Mouse (Mus musculus) forebrain, embryonic 16.5 days (tissue): ENCODE results near the gene Iqcf6. TPM values are rescaled to one million over a fixed set of nuclear protein-coding genes. Genes with fewer than 3 reads are reported as not detected.
"Not testable (repeated sequence)": the region's sequence is repeated elsewhere in the genome, so short reads cannot be mapped to it uniquely, and the experiment has no call there.

Source experiments
- ATAC-seq: fragments of 200-750 bp; cut with Nextera tagmentation; 2 replicates; pipeline ENCODE4 v1.8.0; 2017; ENCODE audit warnings: mild to moderate bottlenecking, moderate library complexity
- H3K27ac ChIP-seq: fragments of 300-500 bp; sonication (generic); 2 replicates; pipeline ENCODE4 v1.5.1; 2014; ENCODE audit warnings: low read length, control low read depth
- H3K27me3 ChIP-seq: fragments of 300-500 bp; sonication (generic); replicated peaks from 2 replicates; pipeline ENCODE4 v1.6.1; 2014; ENCODE audit warnings: low read length; ENCODE audit not compliant: control insufficient read depth, insufficient read depth
- H3K36me3 ChIP-seq: fragments of 300-500 bp; sonication (generic); 2 replicates; pipeline ENCODE4 v1.6.1; 2014; ENCODE audit not compliant: control insufficient read depth, insufficient read depth
- H3K4me1 ChIP-seq: fragments of 300-500 bp; sonication (generic); replicated peaks from 2 replicates; pipeline ENCODE4 v1.6.1; 2014; ENCODE audit warnings: low read length; ENCODE audit not compliant: control insufficient read depth, insufficient read depth
- H3K4me2 ChIP-seq: fragments of 300-500 bp; sonication (generic); 2 replicates; pipeline ENCODE4 v1.6.1; 2014; ENCODE audit warnings: mild to moderate bottlenecking, low read length, control low read depth
- H3K4me3 ChIP-seq: fragments of 300-500 bp; sonication (generic); replicated peaks from 2 replicates; pipeline ENCODE4 v1.5.1; 2014; ENCODE audit warnings: mild to moderate bottlenecking, low read length, control low read depth
- H3K9ac ChIP-seq: fragments of 300-500 bp; sonication (generic); replicated peaks from 2 replicates; pipeline ENCODE4 v1.6.1; 2014; ENCODE audit warnings: low read depth, low read length, control low read depth
- H3K9me3 ChIP-seq: fragments of 300-500 bp; sonication (generic); 2 replicates; pipeline ENCODE4 v1.6.1; 2016; ENCODE audit warnings: low read length; ENCODE audit not compliant: control insufficient read depth
- WGBS: fragments of 180-500 bp; shearing (Covaris S2); extraction: QIAGEN DNeasy Blood & Tissue Kit; methylation state at CpG from one replicate; pipeline ENCODE4 v1.1.7; 2014; 5-methylcytosine and 5-hydroxymethylcytosine counted together
- polyA plus RNA-seq: library from polyadenylated mRNA; unstranded; fragments of >200 nt; fragmentation: Nextera tagmentation; extraction: Ambion mirVana; gene quantifications from 2 replicates; pipeline ENCODE4 v1.2.1, GENCODE M21; 2015

The Iqcf6 gene
- polyA plus RNA-seq = not detected in 2 replicates

DNA sequence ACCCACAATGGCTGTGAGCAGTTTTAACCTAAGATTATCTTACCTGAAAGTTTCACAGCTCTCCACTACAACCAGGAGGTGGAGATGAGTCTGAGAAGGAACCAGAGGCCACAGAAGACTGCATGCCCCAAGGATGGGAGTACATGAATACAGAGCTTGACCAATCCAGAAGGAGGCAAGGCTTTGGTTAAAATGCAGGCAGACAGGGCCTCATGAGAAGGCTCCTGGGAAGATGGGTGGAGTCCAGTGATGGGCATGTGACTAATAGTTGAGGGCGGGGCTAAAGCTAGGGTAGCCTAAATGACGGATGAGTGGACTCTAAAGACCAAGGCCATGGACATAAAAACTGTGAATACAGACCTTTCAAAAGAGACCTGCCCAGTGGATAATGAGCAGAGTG lies at the start of gene Iqcf6:
TSS of gene Iqcf6 (plus strand) at position 301 of the 400 bp plus-strand sequence.
- Histone ChIP-seq H3K4me1 (no peaks in the 10 kb centered on the region), H3K9ac (no peak within 1 kb of the TSS), H3K4me3 (no peak within 1 kb of the TSS), H3K27ac (no peak within 1 kb of the TSS), H3K36me3 (no peaks in the 10 kb centered on the region), H3K9me3 (no peaks in the 10 kb centered on the region), H3K4me2 (no peak within 1 kb of the TSS), H3K27me3 (no peaks in the 10 kb centered on the region)
- WGBS = 69% methylated on average over 2 of the region's 2 CpGs
- no peak for ATAC-seq

DNA sequence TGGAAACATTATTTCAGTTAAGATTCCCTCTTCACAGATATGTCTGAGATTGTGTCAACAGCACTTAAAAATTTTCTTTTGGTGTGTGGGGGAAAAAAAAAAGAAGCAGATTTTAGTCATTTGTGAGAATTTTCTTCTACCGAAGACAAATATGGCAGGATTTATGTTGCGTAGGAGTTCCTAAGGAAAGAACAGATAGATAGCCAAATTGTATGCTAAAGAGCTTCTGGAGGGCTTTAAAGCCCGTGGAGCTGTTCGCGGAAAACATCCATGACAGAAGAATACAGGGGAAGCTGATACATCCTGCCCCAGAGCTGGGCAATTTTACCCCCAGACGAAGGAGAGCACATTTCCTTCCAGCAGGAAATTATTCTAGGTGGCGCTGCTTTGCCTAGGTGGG lies 46.4 kb upstream of the Iqcf6 start:
- no peak for ATAC-seq
- no peak overlapping the region for H3K4me3 ChIP-seq
- H3K4me1 ChIP-seq = no peaks in the 10 kb centered on the region
- no peak overlapping the region for H3K9ac ChIP-seq
- H3K27me3 ChIP-seq = no peaks in the 10 kb centered on the region
- H3K36me3 ChIP-seq = no peaks in the 10 kb centered on the region
- H3K9me3 ChIP-seq = no peaks in the 10 kb centered on the region
- no peak overlapping the region for H3K27ac ChIP-seq
- 89% methylated on average over 7 of the region's 7 CpGs for WGBS
- H3K4me2 ChIP-seq = no peak overlapping the region

DNA sequence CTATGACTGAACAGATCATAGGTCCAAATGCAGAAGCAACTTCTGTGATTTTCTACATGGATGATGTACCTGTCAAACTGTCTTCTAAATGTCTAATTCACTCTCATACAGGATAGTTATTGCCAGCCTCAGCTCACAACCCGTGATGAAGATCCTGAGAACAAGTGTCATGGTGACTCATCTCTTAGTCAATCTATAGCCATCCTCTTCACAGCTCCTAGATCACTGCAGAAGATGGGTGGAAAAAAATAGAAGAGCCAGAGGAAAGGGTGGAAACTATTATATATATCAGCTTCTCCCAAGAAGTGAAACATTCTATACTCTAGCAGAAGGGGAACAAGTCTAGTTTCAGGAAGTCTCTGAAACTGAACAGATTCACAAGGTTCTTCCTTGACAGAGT lies 43.8 kb upstream of the Iqcf6 start:
- no peak overlapping the region for H3K4me3 ChIP-seq
- H3K27ac ChIP-seq = no peak overlapping the region
- ATAC-seq = no peak
- H3K27me3 ChIP-seq = no peaks in the 10 kb centered on the region
- no peak overlapping the region for H3K9ac ChIP-seq
- no peaks in the 10 kb centered on the region for H3K36me3 ChIP-seq
- H3K4me2 ChIP-seq = no peak overlapping the region
- no peaks in the 10 kb centered on the region for H3K4me1 ChIP-seq
- no peaks in the 10 kb centered on the region for H3K9me3 ChIP-seq
- 83% methylated on average over 1 of the region's 1 CpGs for WGBS

- no peaks in the 10 kb centered on the region for H3K27me3 ChIP-seq
- no peaks in the 10 kb centered on the region for H3K9me3 ChIP-seq
- 88% methylated on average over 5 of the region's 5 CpGs for WGBS
Observed at GRCm38 (mm10) chr9:106592158-106592557, 34.2 kb upstream of the Iqcf6 start.

DNA sequence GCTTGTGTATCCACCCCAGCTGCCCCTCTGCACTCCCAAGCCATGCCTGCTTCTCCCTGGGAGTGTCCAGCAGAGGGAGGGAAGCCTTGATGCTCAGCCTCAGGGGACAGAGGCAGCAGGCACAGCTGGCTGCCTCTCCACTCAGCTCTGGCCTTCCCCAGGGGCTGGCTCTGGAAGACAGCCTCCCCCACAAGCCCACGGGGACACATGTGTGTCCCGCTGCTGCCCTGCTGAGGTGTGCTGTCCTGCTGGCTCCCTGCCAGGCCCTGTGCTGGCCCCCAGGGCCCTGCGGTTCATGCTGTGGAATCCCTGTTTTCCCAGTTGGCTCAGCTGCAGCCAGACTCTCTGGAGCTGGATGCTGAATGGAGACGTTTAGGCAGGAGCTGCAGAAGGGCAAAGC lies 31.0 kb upstream of the Iqcf6 start:
- H3K4me3 ChIP-seq, H3K9me3 ChIP-seq, H3K4me2 ChIP-seq, ATAC-seq, H3K27me3 ChIP-seq, H3K4me1 ChIP-seq, H3K36me3 ChIP-seq, H3K9ac ChIP-seq, H3K27ac ChIP-seq: not testable (repeated sequence)
- WGBS = 19% methylated on average over 4 of the region's 4 CpGs

More at GRCm38 (mm10) chr9:106592158-106592557, 34.2 kb upstream of the Iqcf6 start:
- H3K4me2 ChIP-seq = no peak overlapping the region
- H3K4me1 ChIP-seq = no peaks in the 10 kb centered on the region
- no peak for ATAC-seq
- H3K36me3 ChIP-seq = no peaks in the 10 kb centered on the region
- H3K27ac ChIP-seq = no peak overlapping the region
- no peak overlapping the region for H3K9ac ChIP-seq
- H3K4me3 ChIP-seq = no peak overlapping the region

- no peaks in the 10 kb centered on the region for H3K9me3 ChIP-seq
- H3K4me2 ChIP-seq = no peak overlapping the region
- 67% methylated on average over 7 of the region's 7 CpGs for WGBS
- ATAC-seq = no peak
- H3K27ac ChIP-seq = no peak overlapping the region
- H3K27me3 ChIP-seq = no peaks in the 10 kb centered on the region
- H3K9ac ChIP-seq = no peak overlapping the region
- H3K4me1 ChIP-seq = no peaks in the 10 kb centered on the region
- H3K4me3 ChIP-seq = no peak overlapping the region
- H3K36me3 ChIP-seq = no peaks in the 10 kb centered on the region
Observed at GRCm38 (mm10) chr9:106595836-106596235, 30.5 kb upstream of the Iqcf6 start.

DNA sequence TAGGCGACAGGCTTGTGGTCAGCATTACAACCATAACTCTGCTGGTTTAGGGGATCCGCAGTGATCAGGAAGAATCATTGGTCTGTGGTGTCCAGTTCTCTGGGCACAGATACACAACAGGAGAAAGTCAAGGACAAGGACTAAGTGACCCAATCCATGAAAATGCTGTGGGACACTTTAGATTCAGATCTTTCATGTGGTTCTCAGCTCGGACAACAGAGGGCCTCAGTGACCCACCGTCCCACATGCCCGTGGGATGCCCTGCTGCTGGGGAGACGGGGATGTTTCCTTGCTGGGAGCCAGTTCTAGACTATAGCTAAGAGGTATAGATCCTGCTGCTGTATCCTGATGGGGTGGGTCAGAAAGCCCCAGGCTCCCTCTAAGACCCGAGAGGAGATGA lies 27.9 kb upstream of the Iqcf6 start:
- Histone ChIP-seq H3K4me2 (no peak overlapping the region), H3K36me3 (no peaks in the 10 kb centered on the region), H3K4me1 (no peaks in the 10 kb centered on the region), H3K9ac (no peak overlapping the region), H3K27ac (no peak overlapping the region), H3K9me3 (no peaks in the 10 kb centered on the region), H3K4me3 (no peak overlapping the region), H3K27me3 (no peaks in the 10 kb centered on the region)
- 46% methylated on average over 7 of the region's 7 CpGs for WGBS
- no peak for ATAC-seq

DNA sequence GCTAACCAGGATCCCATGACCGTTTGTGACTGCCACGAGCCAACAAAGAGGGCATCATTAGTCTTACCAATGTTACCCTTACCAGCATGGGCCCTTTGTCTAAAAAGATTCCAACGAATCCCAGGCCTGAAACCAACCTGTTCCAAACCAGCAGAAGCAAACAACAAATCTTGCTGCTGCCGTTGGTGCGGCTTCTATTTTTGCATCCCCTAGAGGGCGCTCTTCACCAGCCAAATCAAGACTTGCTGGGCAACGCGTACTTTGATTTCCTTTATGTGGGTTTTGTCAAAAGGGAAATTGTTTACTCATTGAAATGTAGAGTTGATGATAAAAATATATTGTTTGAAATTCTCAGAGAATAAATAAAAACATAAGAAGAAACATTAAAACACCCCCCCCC lies 25.8 kb upstream of the Iqcf6 start:
- WGBS = 20% methylated on average over 8 of the region's 8 CpGs
- no peaks in the 10 kb centered on the region for H3K9me3 ChIP-seq
- no peaks in the 10 kb centered on the region for H3K36me3 ChIP-seq
- H3K4me2 ChIP-seq = no peak overlapping the region
- no peak overlapping the region for H3K9ac ChIP-seq
- no peaks in the 10 kb centered on the region for H3K27me3 ChIP-seq
- H3K4me3 ChIP-seq = no peak overlapping the region
- ATAC-seq = no peak
- H3K27ac ChIP-seq = no peak overlapping the region
- H3K4me1 ChIP-seq = no peaks in the 10 kb centered on the region

DNA sequence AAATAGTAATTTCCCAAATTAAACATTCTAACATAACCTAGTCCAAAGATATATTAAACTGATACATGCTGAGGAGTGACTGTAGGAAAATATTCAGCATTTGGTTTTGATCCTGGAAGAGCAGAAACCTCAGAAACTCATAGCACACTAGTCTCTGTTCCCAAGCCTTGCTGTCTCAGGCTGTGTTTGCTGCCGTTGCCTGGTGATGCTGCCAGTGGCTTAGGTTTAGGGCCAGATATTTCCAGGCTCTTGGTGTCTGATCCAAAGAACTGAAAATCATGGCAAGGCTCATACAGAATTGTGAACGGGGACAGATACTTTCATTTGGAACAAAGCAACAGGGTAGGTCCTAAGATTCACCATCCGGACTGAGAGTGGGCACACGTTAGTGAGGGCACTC lies 15.7 kb upstream of the Iqcf6 start:
- H3K27ac ChIP-seq = no peak overlapping the region
- H3K4me1 ChIP-seq = no peaks in the 10 kb centered on the region
- H3K27me3 ChIP-seq = no peaks in the 10 kb centered on the region
- 72% methylated on average over 4 of the region's 4 CpGs for WGBS
- no peaks in the 10 kb centered on the region for H3K36me3 ChIP-seq
- no peak overlapping the region for H3K4me3 ChIP-seq
- no peak overlapping the region for H3K4me2 ChIP-seq
- no peaks in the 10 kb centered on the region for H3K9me3 ChIP-seq
- H3K9ac ChIP-seq = no peak overlapping the region
- ATAC-seq = no peak

- no peak overlapping the region for H3K4me2 ChIP-seq
- ATAC-seq = no peak
- H3K4me1 ChIP-seq = no peaks in the 10 kb centered on the region
- H3K27me3 ChIP-seq = no peaks in the 10 kb centered on the region
- H3K9me3 ChIP-seq = no peaks in the 10 kb centered on the region
- H3K27ac ChIP-seq = no peak overlapping the region
- WGBS = 69% methylated on average over 2 of the region's 2 CpGs
- no peak overlapping the region for H3K9ac ChIP-seq
- H3K36me3 ChIP-seq = no peaks in the 10 kb centered on the region
- H3K4me3 ChIP-seq = no peak overlapping the region
Observed at GRCm38 (mm10) chr9:106613951-106614350, 12.4 kb upstream of the Iqcf6 start.
